Mouse (Mus musculus) CH12.LX (cell line): ENCODE results near the gene Sdc4.

ENCODE experiments used
- BHLHE40 ChIP-seq: IDR thresholded peaks from 2 replicates; pipeline ENCODE4 v1.6.1; 2011; ENCODE audit warnings: mild to moderate bottlenecking, low read depth, low read length, improper control_type of control experiment
- CHD2 ChIP-seq: IDR thresholded peaks from 2 replicates; pipeline ENCODE4 v1.6.1; 2011; ENCODE audit warnings: low read length, improper control_type of control experiment
- CTCF ChIP-seq, 2 experiments: IDR thresholded peaks in 1 of 2; conservative IDR thresholded peaks in 1 of 2; 2 replicates each; pipeline ENCODE4 v1.5.1; 2011 to 2012; ENCODE audit warnings: low read depth in 2 of 2, low read length in 2 of 2, improper control_type of control experiment in 1 of 2, inconsistent platforms in 1 of 2, mild to moderate bottlenecking in 1 of 2, moderate library complexity in 1 of 2
- E2F4 ChIP-seq: IDR thresholded peaks from 2 replicates; pipeline ENCODE4 v1.6.1; 2011; ENCODE audit warnings: low read depth, low read length, improper control_type of control experiment; ENCODE audit not compliant: insufficient replicate concordance
- ELF1 ChIP-seq: IDR thresholded peaks from 2 replicates; pipeline ENCODE4 v1.6.1; 2014; ENCODE audit warnings: low read depth, mild to moderate bottlenecking, inconsistent platforms, low read length, improper control_type of control experiment
- EP300 ChIP-seq: IDR thresholded peaks from 2 replicates; pipeline ENCODE4 v1.6.1; 2011; ENCODE audit warnings: low read length, improper control_type of control experiment
- GABPA ChIP-seq: IDR thresholded peaks from 2 replicates; pipeline ENCODE4 v1.6.1; 2012; ENCODE audit warnings: low read depth, low read length, improper control_type of control experiment, inconsistent platforms; ENCODE audit not compliant: insufficient replicate concordance
- KAT2A ChIP-seq: IDR thresholded peaks from 2 replicates; pipeline ENCODE4 v1.6.1; 2012; ENCODE audit warnings: low read length, improper control_type of control experiment, inconsistent platforms; ENCODE audit not compliant: insufficient replicate concordance
- MAX ChIP-seq: IDR thresholded peaks from 2 replicates; pipeline ENCODE4 v1.6.1; 2011; ENCODE audit warnings: low read length, improper control_type of control experiment
- MEF2A ChIP-seq: IDR thresholded peaks from 2 replicates; pipeline ENCODE4 v1.6.1; 2014; ENCODE audit warnings: low read depth, mild to moderate bottlenecking, inconsistent platforms, low read length, improper control_type of control experiment, borderline replicate concordance
- POLR2A ChIP-seq: IDR thresholded peaks from 2 replicates; pipeline ENCODE4 v1.6.1; 2011; ENCODE audit warnings: low read depth, mild to moderate bottlenecking, improper control_type of control experiment, low read length
- POLR2AphosphoS2 ChIP-seq: IDR thresholded peaks from 2 replicates; pipeline ENCODE4 v1.6.1; 2011; ENCODE audit warnings: low read depth, low read length, improper control_type of control experiment
- TCF12 ChIP-seq: IDR thresholded peaks from 2 replicates; pipeline ENCODE4 v1.6.1; 2014; ENCODE audit warnings: low read depth, mild to moderate bottlenecking, inconsistent platforms, low read length, improper control_type of control experiment
- ZC3H11A ChIP-seq: IDR thresholded peaks from 2 replicates; pipeline ENCODE4 v1.6.1; 2012; ENCODE audit warnings: low read depth, mild to moderate bottlenecking, inconsistent platforms, low read length, improper control_type of control experiment

- no peak for TF ChIP-seq CTCF (conservative IDR thresholded peaks at IDR 0.05 in 1 of 2, IDR thresholded peaks at IDR 0.05 in 1 of 2; ENCODE audit: low read depth in 2 of 2, low read length in 2 of 2)
- no peak for TF ChIP-seq ELF1
- TF ChIP-seq CHD2, result no peak
- TF ChIP-seq EP300, result no peak
- no peak for TF ChIP-seq MAX
- no peak for TF ChIP-seq POLR2A
- no peak for TF ChIP-seq GABPA
- TF ChIP-seq BHLHE40, result peak; percentile 61
- TF ChIP-seq POLR2AphosphoS2, result no peak
- no peak for TF ChIP-seq TCF12
- TF ChIP-seq ZC3H11A, result no peak
- no peak for TF ChIP-seq E2F4
- TF ChIP-seq KAT2A, result no peak
- TF ChIP-seq MEF2A, result no peak
Measured at GRCm38 (mm10) chr2:164457942-164458341, 14.3 kb upstream of the Sdc4 start.
